ENCODE assay signal across 9 mouse cellular contexts in genomic region chr2:48734521-48734920, GRCm38 (mm10).
DNase-seq lines count a peak whose midpoint lies in the region.
"Had no signal": no experiment of that assay in that cellular context is flagged by ENCODE, and none has a peak within 500 bp of the region (broad histone marks: within the 10 kb centered on the region; RNA-seq: fewer than 3 reads in every experiment).

No protein-coding gene starts in this region.

- peak; percentile 64 for DNase-seq in gastrocnemius, adult 18-20 months (ENCODE audit: low spot score)
- DNase-seq in gastrocnemius, postnatal 10 days: no peak
- DNase-seq in urinary bladder, postnatal 14 days (ENCODE audit: low spot score): peak; percentile 15
- no peak for DNase-seq in urinary bladder, postnatal 4 days (ENCODE audit: low spot score in 2 of 2)
- peak; percentile 32 to 46 for DNase-seq in kidney, postnatal 36 days
- DNase-seq in layer of hippocampus, adult 9-10 months (ENCODE audit: low spot score): no peak
- DNase-seq in left cerebral cortex, adult 9 months (ENCODE audit: low spot score in 2 of 2): no peak
- no peak for DNase-seq in liver
- DNase-seq: cerebellum, adult 8-10 months had no signal

Comparison
In these comparisons a context has a peak if more than half of its experiments do, and no peak if none do; other contexts are left out.
1. DNase-seq: peak in gastrocnemius, adult 18-20 months (single experiment), urinary bladder, postnatal 14 days (single experiment) and kidney, postnatal 36 days (2 of 2); none in gastrocnemius, postnatal 10 days (single experiment), urinary bladder, postnatal 4 days (0 of 2), layer of hippocampus, adult 9-10 months (single experiment), left cerebral cortex, adult 9 months (0 of 2) and liver (single experiment).